Mouse (Mus musculus): Measurements from ENCODE around the gene Gm14326. TPM values are rescaled to one million over a fixed set of nuclear protein-coding genes. Genes with fewer than 3 reads are reported as not detected.
"Not testable (repeated sequence)": the region's sequence is repeated elsewhere in the genome, so short reads cannot be mapped to it uniquely, and the experiment has no call there.

Gm14326 gene
- polyA plus RNA-seq (2015; fragmentation: Nextera tagmentation; extraction: Ambion mirVana) = 22.7 and 25.4 TPM in 2 replicates

GRCm38 (mm10) chr2:177957145-177957544, at the start of gene Gm14326:
Gm14326 (minus strand) TSS chr2:177957297.
- H3K9me3 ChIP-seq (replicated peaks; ENCODE audit: low read length); H3K27ac ChIP-seq; H3K27me3 ChIP-seq (ENCODE audit: insufficient read depth, low read length); H3K9ac ChIP-seq (ENCODE audit: low read depth, low read length); H3K4me1 ChIP-seq (replicated peaks; ENCODE audit: insufficient read depth, low read length); H3K36me3 ChIP-seq (ENCODE audit: insufficient read depth, low read length); ATAC-seq (replicated peaks; ENCODE audit: low FRiP score, low read depth): not testable (repeated sequence)
- 0% methylated on average over 4 of the region's 7 CpGs for WGBS
- Histone ChIP-seq H3K4me3 (replicated peaks; ENCODE audit: low read depth, low read length) (peak within 1 kb of the TSS; percentile 38), H3K4me2 (ENCODE audit: low read length) (peak within 1 kb of the TSS; percentile 44)
- DNase-seq (ENCODE audit: low spot score) = peak; percentile 30

- H3K27me3 ChIP-seq (ENCODE audit: insufficient read depth, low read length); H3K4me2 ChIP-seq (ENCODE audit: low read length); H3K4me3 ChIP-seq (replicated peaks; ENCODE audit: low read depth, low read length); H3K27ac ChIP-seq; H3K9me3 ChIP-seq (replicated peaks; ENCODE audit: low read length); H3K4me1 ChIP-seq (replicated peaks; ENCODE audit: insufficient read depth, low read length); ATAC-seq (replicated peaks; ENCODE audit: low FRiP score, low read depth); DNase-seq (ENCODE audit: low spot score); H3K9ac ChIP-seq (ENCODE audit: low read depth, low read length); H3K36me3 ChIP-seq (ENCODE audit: insufficient read depth, low read length): not testable (repeated sequence)
- 71% methylated on average over 7 of the region's 7 CpGs for WGBS
These were observed 17.7 kb upstream of the Gm14326 start for GRCm38 (mm10) chr2:177974814-177975213.

- not testable (repeated sequence) for DNase-seq (ENCODE audit: low spot score); H3K4me1 ChIP-seq (replicated peaks; ENCODE audit: insufficient read depth, low read length); ATAC-seq (replicated peaks; ENCODE audit: low FRiP score, low read depth); H3K27me3 ChIP-seq (ENCODE audit: insufficient read depth, low read length); H3K27ac ChIP-seq; H3K9me3 ChIP-seq (replicated peaks; ENCODE audit: low read length); H3K9ac ChIP-seq (ENCODE audit: low read depth, low read length); H3K36me3 ChIP-seq (ENCODE audit: insufficient read depth, low read length)
- Histone ChIP-seq H3K4me3 (replicated peaks; ENCODE audit: low read depth, low read length) (peak overlapping the region; percentile 38), H3K4me2 (ENCODE audit: low read length) (peak overlapping the region; percentile 44)
- under 1% methylated on average over 17 of the region's 18 CpGs for WGBS
These were observed 363 bp downstream of the Gm14326 start for GRCm38 (mm10) chr2:177956734-177957133.

- not testable (repeated sequence) for H3K4me1 ChIP-seq (replicated peaks; ENCODE audit: insufficient read depth, low read length); H3K27me3 ChIP-seq (ENCODE audit: insufficient read depth, low read length); H3K9me3 ChIP-seq (replicated peaks; ENCODE audit: low read length); H3K36me3 ChIP-seq (ENCODE audit: insufficient read depth, low read length); DNase-seq (ENCODE audit: low spot score); H3K9ac ChIP-seq (ENCODE audit: low read depth, low read length); H3K4me3 ChIP-seq (replicated peaks; ENCODE audit: low read depth, low read length); H3K27ac ChIP-seq; H3K4me2 ChIP-seq (ENCODE audit: low read length); ATAC-seq (replicated peaks; ENCODE audit: low FRiP score, low read depth)
- WGBS = 66% methylated on average over 4 of the region's 5 CpGs
These were observed 31.5 kb downstream of the Gm14326 start, which contains the start of gene Zfp972 for GRCm38 (mm10) chr2:177925563-177926103. Zfp972 (minus strand) TSS chr2:177925613.

- not testable (repeated sequence) for H3K4me2 ChIP-seq (ENCODE audit: low read length); H3K27ac ChIP-seq; ATAC-seq (replicated peaks; ENCODE audit: low FRiP score, low read depth); H3K9me3 ChIP-seq (replicated peaks; ENCODE audit: low read length); H3K4me1 ChIP-seq (replicated peaks; ENCODE audit: insufficient read depth, low read length); H3K4me3 ChIP-seq (replicated peaks; ENCODE audit: low read depth, low read length); H3K36me3 ChIP-seq (ENCODE audit: insufficient read depth, low read length); DNase-seq (ENCODE audit: low spot score); H3K9ac ChIP-seq (ENCODE audit: low read depth, low read length); H3K27me3 ChIP-seq (ENCODE audit: insufficient read depth, low read length)
- 93% methylated on average over 3 of the region's 12 CpGs for WGBS
These were observed 53.8 kb downstream of the Gm14326 start for GRCm38 (mm10) chr2:177903276-177903675.

- ATAC-seq (replicated peaks; ENCODE audit: low FRiP score, low read depth); H3K36me3 ChIP-seq (ENCODE audit: insufficient read depth, low read length); DNase-seq (ENCODE audit: low spot score); H3K9me3 ChIP-seq (replicated peaks; ENCODE audit: low read length); H3K9ac ChIP-seq (ENCODE audit: low read depth, low read length); H3K27ac ChIP-seq; H3K4me3 ChIP-seq (replicated peaks; ENCODE audit: low read depth, low read length); H3K4me1 ChIP-seq (replicated peaks; ENCODE audit: insufficient read depth, low read length); H3K27me3 ChIP-seq (ENCODE audit: insufficient read depth, low read length); H3K4me2 ChIP-seq (ENCODE audit: low read length): not testable (repeated sequence)
- 58% methylated on average over 2 of the region's 3 CpGs for WGBS
These were observed 58.9 kb downstream of the Gm14326 start for GRCm38 (mm10) chr2:177898171-177898570.

- WGBS = 41% methylated on average over 7 of the region's 13 CpGs
- not testable (repeated sequence) for H3K27ac ChIP-seq; H3K4me3 ChIP-seq (replicated peaks; ENCODE audit: low read depth, low read length); H3K9ac ChIP-seq (ENCODE audit: low read depth, low read length); DNase-seq (ENCODE audit: low spot score); H3K36me3 ChIP-seq (ENCODE audit: insufficient read depth, low read length); H3K4me2 ChIP-seq (ENCODE audit: low read length); H3K9me3 ChIP-seq (replicated peaks; ENCODE audit: low read length); H3K27me3 ChIP-seq (ENCODE audit: insufficient read depth, low read length); ATAC-seq (replicated peaks; ENCODE audit: low FRiP score, low read depth); H3K4me1 ChIP-seq (replicated peaks; ENCODE audit: insufficient read depth, low read length)
These were observed 60.0 kb downstream of the Gm14326 start, which contains the start of gene Gm14327 for GRCm38 (mm10) chr2:177897046-177897578. Gm14327 (plus strand) TSS chr2:177897096.

GRCm38 (mm10) chr2:177887743-177888142, 69.4 kb downstream of the Gm14326 start:
- not testable (repeated sequence) for H3K27ac ChIP-seq; H3K9me3 ChIP-seq (replicated peaks; ENCODE audit: low read length); H3K27me3 ChIP-seq (ENCODE audit: insufficient read depth, low read length); H3K9ac ChIP-seq (ENCODE audit: low read depth, low read length); DNase-seq (ENCODE audit: low spot score); H3K36me3 ChIP-seq (ENCODE audit: insufficient read depth, low read length); H3K4me3 ChIP-seq (replicated peaks; ENCODE audit: low read depth, low read length); ATAC-seq (replicated peaks; ENCODE audit: low FRiP score, low read depth); H3K4me1 ChIP-seq (replicated peaks; ENCODE audit: insufficient read depth, low read length); H3K4me2 ChIP-seq (ENCODE audit: low read length)
- WGBS = 93% methylated on average over 14 of the region's 14 CpGs
